Mouse (Mus musculus) thymus, adult 2 months (tissue): ENCODE data around the gene Trim34a. TPM values are rescaled to one million over a fixed set of nuclear protein-coding genes. Genes with fewer than 3 reads are reported as not detected.

Experiments used
- DNase-seq: peaks from one replicate; pipeline ENCODE4 v3.0.0; 2021
- H3K27ac ChIP-seq: fragments of 200-500 bp; 2 replicates; pipeline ENCODE4 v1.5.1; 2012; ENCODE audit warnings: low read length, control low read depth; ENCODE audit not compliant: control insufficient read depth, insufficient read depth
- H3K27me3 ChIP-seq: fragments of 200-500 bp; 2 replicates; pipeline ENCODE4 v1.6.1; 2012; ENCODE audit warnings: mild to moderate bottlenecking, low read length, moderate library complexity, mixed read lengths; ENCODE audit not compliant: control insufficient read depth, insufficient read depth
- H3K36me3 ChIP-seq: fragments of 200-500 bp; 2 replicates; pipeline ENCODE4 v1.6.1; 2012; ENCODE audit warnings: mild to moderate bottlenecking, low read length, moderate library complexity; ENCODE audit not compliant: control insufficient read depth, insufficient read depth
- H3K4me1 ChIP-seq: fragments of 200-500 bp; replicated peaks from 2 replicates; pipeline ENCODE4 v1.6.1; 2012; ENCODE audit warnings: low read length; ENCODE audit not compliant: control insufficient read depth, insufficient read depth
- H3K4me3 ChIP-seq: fragments of 200-500 bp; 2 replicates; pipeline ENCODE4 v1.5.1; 2012; ENCODE audit warnings: mild to moderate bottlenecking, low read length, control low read depth, moderate library complexity; ENCODE audit not compliant: control insufficient read depth, insufficient read depth
- CTCF ChIP-seq: fragments of 200-500 bp; IDR thresholded peaks from 2 replicates; pipeline ENCODE4 v1.5.1; 2012; ENCODE audit warnings: mild to moderate bottlenecking, control low read depth, low read length, moderate library complexity, borderline replicate concordance; ENCODE audit not compliant: control insufficient read depth, poor library complexity, insufficient read depth; ENCODE audit errors: extremely low read depth
- POLR2A ChIP-seq: fragments of 200-500 bp; IDR thresholded peaks from 2 replicates; pipeline ENCODE4 v1.6.1; 2012; ENCODE audit warnings: mild to moderate bottlenecking, low read length, control low read depth, moderate library complexity; ENCODE audit not compliant: control insufficient read depth, poor library complexity, insufficient read depth; ENCODE audit errors: extremely low read depth
- WGBS: fragments of 180-500 bp; shearing (Covaris S2); methylation state at CpG from one replicate; pipeline ENCODE4 v1.1.7; 2018; 5-methylcytosine and 5-hydroxymethylcytosine counted together
- polyA plus RNA-seq: library from polyadenylated mRNA; depleted of rRNA; stranded (reverse); fragments of >200 nt; gene quantifications from 2 replicates; pipeline ENCODE4 v1.2.3, GENCODE M21; 2012; rRNA removed

Trim34a gene
- polyA plus RNA-seq, 1 experiment = 17.7 TPM

DNA sequence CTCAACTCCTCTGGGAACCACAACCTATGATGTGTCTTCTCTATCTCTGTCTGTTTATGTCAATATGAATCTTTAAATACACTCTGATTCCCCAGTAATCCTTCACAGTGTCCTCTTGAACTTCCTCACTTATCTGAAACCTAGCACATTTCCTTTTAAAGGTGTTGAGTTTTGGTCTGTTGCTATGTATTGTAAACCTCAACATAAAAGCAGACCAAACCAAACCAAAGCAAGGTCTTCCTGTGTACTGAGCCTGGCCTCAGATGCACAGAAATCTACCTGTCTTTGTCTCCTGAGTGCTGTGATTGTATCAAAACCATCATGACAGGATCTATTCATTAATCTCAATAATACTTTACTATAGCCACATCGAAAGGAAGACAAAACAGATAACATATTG lies 46.4 kb downstream of the Trim34a start:
- Histone ChIP-seq H3K27ac (peak overlapping the region; percentile 32), H3K36me3 (no peaks in the 10 kb centered on the region), H3K4me3 (no peak overlapping the region), H3K4me1 (peaks cover 12% of the 10 kb centered on the region), H3K27me3 (no peaks in the 10 kb centered on the region)
- no peak for DNase-seq
- WGBS = 98% methylated on average over 1 of the region's 1 CpGs
- TF ChIP-seq CTCF (no peak), POLR2A (no peak)

DNA sequence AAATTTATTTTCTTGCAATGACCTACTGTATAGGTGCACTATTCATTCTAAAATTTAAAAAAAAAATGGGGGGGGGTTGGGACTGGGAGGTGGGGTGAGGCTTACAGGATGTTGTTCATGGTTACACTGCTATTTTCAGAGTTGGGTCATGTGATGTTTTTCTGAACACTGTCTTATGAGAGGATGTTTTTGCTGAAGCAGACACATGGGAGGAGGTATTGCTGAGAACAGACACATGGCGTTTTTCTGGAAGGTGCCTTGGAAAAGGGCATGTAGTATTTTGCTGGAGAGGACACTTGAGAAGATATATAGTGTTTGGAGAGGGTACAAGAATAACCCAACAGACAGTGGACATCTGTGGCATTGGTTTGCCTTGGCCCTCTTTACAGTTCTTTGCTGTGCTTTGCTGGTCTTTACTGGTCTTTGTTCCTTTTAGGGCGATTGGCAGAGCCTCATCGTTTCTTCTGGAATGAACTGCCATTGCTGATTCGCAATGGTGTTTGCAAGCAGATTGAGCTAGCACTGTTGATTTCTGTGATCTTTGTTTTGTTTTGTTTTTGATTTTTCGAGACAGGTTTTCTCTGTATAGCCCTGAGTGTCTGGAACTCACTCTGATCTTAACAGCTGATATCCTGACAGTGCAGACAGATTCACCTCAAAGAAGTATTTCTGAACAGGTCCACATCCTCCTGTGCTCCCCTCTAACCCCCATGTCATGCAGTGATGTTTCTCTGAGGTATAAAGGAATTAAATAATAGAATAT lies 47.6 kb downstream of the Trim34a start:
- Histone ChIP-seq H3K4me1 (peaks cover 12% of the 10 kb centered on the region), H3K27me3 (no peaks in the 10 kb centered on the region), H3K36me3 (no peaks in the 10 kb centered on the region), H3K27ac (peak overlapping the region; percentile 34; the same call in 1 of the 2 replicates), H3K4me3 (no peak overlapping the region)
- 69% methylated on average over 5 of the region's 5 CpGs for WGBS
- TF ChIP-seq POLR2A (no peak), CTCF (no peak)
- peak; percentile 3 for DNase-seq

Other genes starting within 250 kb of the Trim34a start
- not detected in 2 replicates for gene Olfr638, start 245.7 kb upstream of the Trim34a start, polyA plus RNA-seq
- not detected in 2 replicates for gene Olfr639, start 227.2 kb upstream of the Trim34a start, polyA plus RNA-seq
- gene Olfr640, start 218.9 kb upstream of the Trim34a start, polyA plus RNA-seq = not detected in 2 replicates
- gene Olfr641, start 209.0 kb upstream of the Trim34a start, polyA plus RNA-seq = not detected in 2 replicates
- not detected in 2 replicates for gene Olfr642, start 191.8 kb upstream of the Trim34a start, polyA plus RNA-seq
- not detected in 2 replicates for gene 4930516K23Rik, start 183.0 kb upstream of the Trim34a start, polyA plus RNA-seq
- not detected in 2 replicates for gene Olfr644, start 172.6 kb upstream of the Trim34a start, polyA plus RNA-seq
- gene Olfr645, start 159.0 kb upstream of the Trim34a start, polyA plus RNA-seq = not detected in 2 replicates
- 0.04 TPM in 1 of 2 replicates, not detected in the other for gene Olfr646, start 139.6 kb upstream of the Trim34a start, polyA plus RNA-seq
- gene Ubqln5, start 114.6 kb upstream of the Trim34a start, polyA plus RNA-seq = not detected in 2 replicates
- gene Olfr643, start 107.1 kb upstream of the Trim34a start, polyA plus RNA-seq = not detected in 2 replicates
- gene Ubqln3, start 101.2 kb upstream of the Trim34a start, polyA plus RNA-seq = 0.11 TPM in 1 of 2 replicates, not detected in the other
- gene Ubqlnl, start 93.9 kb upstream of the Trim34a start, polyA plus RNA-seq = 0.09 TPM in 1 of 2 replicates, not detected in the other
- 0.09 TPM in 2 replicates for gene Olfm5, start 79.6 kb upstream of the Trim34a start, polyA plus RNA-seq
- gene Olfr648, start 61.1 kb upstream of the Trim34a start, polyA plus RNA-seq = not detected in 2 replicates
- not detected in 2 replicates for gene Olfr649, start 48.5 kb upstream of the Trim34a start, polyA plus RNA-seq
- gene Trim6, start 25.7 kb upstream of the Trim34a start, polyA plus RNA-seq = 0.52 and 0.98 TPM in 2 replicates
- 1.6 and 2.8 TPM in 2 replicates for gene Trim5, start 43.6 kb downstream of the Trim34a start, polyA plus RNA-seq
- gene Trim12a, start 71.0 kb downstream of the Trim34a start, polyA plus RNA-seq = 15.2 and 26.9 TPM in 2 replicates
- 6.4 and 10.6 TPM in 2 replicates for gene Trim34b, start 85.0 kb downstream of the Trim34a start, polyA plus RNA-seq
- 9.8 and 10.4 TPM in 2 replicates for gene Trim12c, start 108.9 kb downstream of the Trim34a start, polyA plus RNA-seq
- gene Trim30b, start 125.4 kb downstream of the Trim34a start, polyA plus RNA-seq = 0.34 and 0.74 TPM in 2 replicates
- gene Trim30c, start 156.4 kb downstream of the Trim34a start, polyA plus RNA-seq = 0.06 TPM in 1 of 2 replicates, not detected in the other
- 10.3 and 16.8 TPM in 2 replicates for gene Trim30a, start 220.7 kb downstream of the Trim34a start, polyA plus RNA-seq